Mouse (Mus musculus) CH12.LX (cell line): ENCODE results near the gene Tbc1d10a. TPM values are rescaled to one million over a fixed set of nuclear protein-coding genes. Genes with fewer than 3 reads are reported as not detected.

Experiments
- DNase-seq: peaks from one replicate; pipeline ENCODE4 v3.0.0-alpha.2; 2013; ENCODE audit errors: extremely low read depth
- H3K27ac ChIP-seq: 2 replicates; pipeline ENCODE4 v1.5.1; 2012; ENCODE audit warnings: low read depth, mild to moderate bottlenecking, control low read depth, moderate library complexity; ENCODE audit not compliant: insufficient read depth
- H3K27me3 ChIP-seq: replicated peaks from 2 replicates; pipeline ENCODE3; 2012; ENCODE audit warnings: inconsistent platforms
- H3K36me3 ChIP-seq, 2 experiments: replicated peaks in 1 of 2; 2 replicates each; pipeline versions ENCODE3 to v1.6.1; 2012; ENCODE audit warnings: inconsistent platforms in 1 of 2, low read length in 1 of 2, mild to moderate bottlenecking in 1 of 2, mixed read lengths in 1 of 2, moderate library complexity in 1 of 2; ENCODE audit not compliant: control insufficient read depth in 1 of 2, insufficient read depth in 1 of 2
- H3K4me1 ChIP-seq, 2 experiments: 2 replicates each; pipeline ENCODE4 v1.6.1; 2012; ENCODE audit warnings: inconsistent platforms in 1 of 2, moderate library complexity in 1 of 2; ENCODE audit not compliant: insufficient read depth in 2 of 2, control insufficient read depth in 1 of 2
- H3K4me2 ChIP-seq: 2 replicates; pipeline ENCODE4 v1.6.1; 2012; ENCODE audit warnings: low read depth, mild to moderate bottlenecking, control low read depth; ENCODE audit not compliant: poor library complexity, insufficient read depth, severe bottlenecking
- H3K4me3 ChIP-seq, 3 experiments: fragments of 150-350 bp in 1 of 3; sonication (generic) in 1 of 3; replicated peaks in 1 of 3; 2 replicates each; pipeline versions ENCODE3 to v1.5.1; 2011 to 2012; ENCODE audit warnings: low read depth in 2 of 3, low read length in 2 of 3, mild to moderate bottlenecking in 2 of 3, moderate library complexity in 2 of 3, control low read depth in 1 of 3, improper control_type of control experiment in 1 of 3, inconsistent platforms in 1 of 3, mixed read lengths in 1 of 3; ENCODE audit not compliant: poor library complexity in 1 of 3
- H3K79me2 ChIP-seq: replicated peaks from 2 replicates; pipeline ENCODE4 v1.6.1; 2012; ENCODE audit warnings: mild to moderate bottlenecking, moderate library complexity; ENCODE audit not compliant: control insufficient read depth, poor library complexity, insufficient read depth, severe bottlenecking; ENCODE audit errors: extremely low read depth
- H3K9ac ChIP-seq: 2 replicates; pipeline ENCODE4 v1.6.1; 2012; ENCODE audit warnings: low read depth, mild to moderate bottlenecking, control low read depth, moderate library complexity; ENCODE audit not compliant: insufficient read depth
- H3K9me3 ChIP-seq: replicated peaks from 2 replicates; pipeline ENCODE3; 2012; ENCODE audit warnings: low read length, inconsistent platforms, mixed read lengths
- BHLHE40 ChIP-seq: IDR thresholded peaks from 2 replicates; pipeline ENCODE4 v1.6.1; 2011; ENCODE audit warnings: mild to moderate bottlenecking, low read depth, low read length, improper control_type of control experiment
- CHD1 ChIP-seq: IDR thresholded peaks from 2 replicates; pipeline ENCODE4 v1.6.1; 2012; ENCODE audit warnings: low read depth, low read length, improper control_type of control experiment, inconsistent platforms
- CTCF ChIP-seq, 2 experiments: IDR thresholded peaks in 1 of 2; conservative IDR thresholded peaks in 1 of 2; 2 replicates each; pipeline ENCODE4 v1.5.1; 2011 to 2012; ENCODE audit warnings: low read depth in 2 of 2, low read length in 2 of 2, improper control_type of control experiment in 1 of 2, inconsistent platforms in 1 of 2, mild to moderate bottlenecking in 1 of 2, moderate library complexity in 1 of 2
- E2F4 ChIP-seq: IDR thresholded peaks from 2 replicates; pipeline ENCODE4 v1.6.1; 2011; ENCODE audit warnings: low read depth, low read length, improper control_type of control experiment; ENCODE audit not compliant: insufficient replicate concordance
- EP300 ChIP-seq: IDR thresholded peaks from 2 replicates; pipeline ENCODE4 v1.6.1; 2011; ENCODE audit warnings: low read length, improper control_type of control experiment
- ETS1 ChIP-seq: conservative IDR thresholded peaks from 2 replicates; pipeline ENCODE4 v1.6.1; 2012; ENCODE audit warnings: low read depth, mild to moderate bottlenecking, inconsistent platforms, low read length, improper control_type of control experiment, moderate library complexity
- GABPA ChIP-seq: IDR thresholded peaks from 2 replicates; pipeline ENCODE4 v1.6.1; 2012; ENCODE audit warnings: low read depth, low read length, improper control_type of control experiment, inconsistent platforms; ENCODE audit not compliant: insufficient replicate concordance
- HCFC1 ChIP-seq: IDR thresholded peaks from 2 replicates; pipeline ENCODE4 v1.6.1; 2012; ENCODE audit warnings: low read depth, mild to moderate bottlenecking, inconsistent platforms, low read length, improper control_type of control experiment
- IRF4 ChIP-seq: IDR thresholded peaks from 2 replicates; pipeline ENCODE4 v1.6.1; 2014; ENCODE audit warnings: low read depth, mild to moderate bottlenecking, inconsistent platforms, low read length, improper control_type of control experiment
- JUN ChIP-seq: IDR thresholded peaks from 2 replicates; pipeline ENCODE4 v1.6.1; 2011; ENCODE audit warnings: low read depth, mild to moderate bottlenecking, low read length, improper control_type of control experiment, moderate library complexity; ENCODE audit not compliant: insufficient read depth
- JUND ChIP-seq: conservative IDR thresholded peaks from 2 replicates; pipeline ENCODE4 v1.6.1; 2011; ENCODE audit warnings: low read depth, low read length, improper control_type of control experiment
- KAT2A ChIP-seq: IDR thresholded peaks from 2 replicates; pipeline ENCODE4 v1.6.1; 2012; ENCODE audit warnings: low read length, improper control_type of control experiment, inconsistent platforms; ENCODE audit not compliant: insufficient replicate concordance
- MAFK ChIP-seq: IDR thresholded peaks from 2 replicates; pipeline ENCODE4 v1.6.1; 2011; ENCODE audit warnings: low read length, improper control_type of control experiment; ENCODE audit not compliant: insufficient replicate concordance
- MAX ChIP-seq: IDR thresholded peaks from 2 replicates; pipeline ENCODE4 v1.6.1; 2011; ENCODE audit warnings: low read length, improper control_type of control experiment
- MAZ ChIP-seq: IDR thresholded peaks from 2 replicates; pipeline ENCODE4 v1.6.1; 2012; ENCODE audit warnings: low read depth, mild to moderate bottlenecking, inconsistent platforms, low read length, improper control_type of control experiment, moderate library complexity
- MEF2A ChIP-seq: IDR thresholded peaks from 2 replicates; pipeline ENCODE4 v1.6.1; 2014; ENCODE audit warnings: low read depth, mild to moderate bottlenecking, inconsistent platforms, low read length, improper control_type of control experiment, borderline replicate concordance
- MXI1 ChIP-seq: IDR thresholded peaks from 2 replicates; pipeline ENCODE4 v1.6.1; 2011; ENCODE audit warnings: mild to moderate bottlenecking, low read depth, low read length, improper control_type of control experiment
- MYC ChIP-seq: IDR thresholded peaks from 2 replicates; pipeline ENCODE4 v1.6.1; 2011; ENCODE audit warnings: low read depth, mild to moderate bottlenecking, improper control_type of control experiment, low read length
- NELFE ChIP-seq: IDR thresholded peaks from 2 replicates; pipeline ENCODE4 v1.6.1; 2011; ENCODE audit warnings: low read depth, low read length, improper control_type of control experiment
- NRF1 ChIP-seq: IDR thresholded peaks from 2 replicates; pipeline ENCODE4 v1.6.1; 2014; ENCODE audit warnings: low read depth, mild to moderate bottlenecking, inconsistent platforms, low read length, improper control_type of control experiment, moderate library complexity
- PAX5 ChIP-seq: IDR thresholded peaks from 2 replicates; pipeline ENCODE4 v1.6.1; 2012; ENCODE audit warnings: low read length, inconsistent platforms, mixed read lengths
- POLR2A ChIP-seq: IDR thresholded peaks from 2 replicates; pipeline ENCODE4 v1.6.1; 2011; ENCODE audit warnings: low read depth, mild to moderate bottlenecking, improper control_type of control experiment, low read length
- POLR2AphosphoS2 ChIP-seq: IDR thresholded peaks from 2 replicates; pipeline ENCODE4 v1.6.1; 2011; ENCODE audit warnings: low read depth, low read length, improper control_type of control experiment
- RAD21 ChIP-seq: IDR thresholded peaks from 2 replicates; pipeline ENCODE4 v1.6.1; 2011; ENCODE audit warnings: low read depth, mild to moderate bottlenecking, low read length, improper control_type of control experiment, moderate library complexity
- RCOR1 ChIP-seq: conservative IDR thresholded peaks from 2 replicates; pipeline ENCODE4 v1.6.1; 2012; ENCODE audit warnings: low read depth, mild to moderate bottlenecking, inconsistent platforms, low read length, improper control_type of control experiment
- SIN3A ChIP-seq: IDR thresholded peaks from 2 replicates; pipeline ENCODE4 v1.6.1; 2012; ENCODE audit warnings: low read length, improper control_type of control experiment, inconsistent platforms
- SMC3 ChIP-seq: IDR thresholded peaks from 2 replicates; pipeline ENCODE4 v1.6.1; 2011; ENCODE audit warnings: low read depth, low read length, improper control_type of control experiment
- TBP ChIP-seq: conservative IDR thresholded peaks from 2 replicates; pipeline ENCODE4 v1.6.1; 2011; ENCODE audit warnings: low read depth, low read length, improper control_type of control experiment
- TCF12 ChIP-seq: IDR thresholded peaks from 2 replicates; pipeline ENCODE4 v1.6.1; 2014; ENCODE audit warnings: low read depth, mild to moderate bottlenecking, inconsistent platforms, low read length, improper control_type of control experiment
- UBTF ChIP-seq: IDR thresholded peaks from 2 replicates; pipeline ENCODE4 v1.6.1; 2012; ENCODE audit warnings: low read depth, mild to moderate bottlenecking, inconsistent platforms, low read length, improper control_type of control experiment, moderate library complexity
- USF1 ChIP-seq: IDR thresholded peaks from 2 replicates; pipeline ENCODE4 v1.6.1; 2014; ENCODE audit warnings: low read depth, mild to moderate bottlenecking, inconsistent platforms, low read length, improper control_type of control experiment
- USF2 ChIP-seq: conservative IDR thresholded peaks from 2 replicates; pipeline ENCODE4 v1.6.1; 2011; ENCODE audit warnings: low read depth, low read length, improper control_type of control experiment
- ZC3H11A ChIP-seq: IDR thresholded peaks from 2 replicates; pipeline ENCODE4 v1.6.1; 2012; ENCODE audit warnings: low read depth, mild to moderate bottlenecking, inconsistent platforms, low read length, improper control_type of control experiment
- ZKSCAN1 ChIP-seq: IDR thresholded peaks from 2 replicates; pipeline ENCODE4 v1.6.1; 2012; ENCODE audit warnings: low read depth, inconsistent platforms, low read length, improper control_type of control experiment, borderline replicate concordance
- ZNF384 ChIP-seq: IDR thresholded peaks from 2 replicates; pipeline ENCODE4 v1.6.1; 2012; ENCODE audit warnings: low read depth, low read length, improper control_type of control experiment, inconsistent platforms
- dilution Hi-C: fragments of 300-500 bp; cut with MboI; formaldehyde crosslinking; loops from 2 replicates; pipeline ENCODE4 v1.14.3; 2020; ENCODE audit warnings: low sequenced_read_pairs; ENCODE audit not compliant: extremely low pct_unique_long_range_greater_than_20kb, extremely low pct_ligation_motif_present
- in situ Hi-C: fragments of 300-500 bp; cut with MboI; formaldehyde crosslinking; loops from 3 replicates; pipeline ENCODE4 v1.14.3; 2019; ENCODE audit warnings: low sequenced_read_pairs, low pct_ligation_motif_present, low pct_unique_long_range_greater_than_20kb, mixed read lengths
- polyA plus RNA-seq: library from polyadenylated mRNA; unstranded; fragments of >175 nt; gene quantifications from 2 replicates; pipeline ENCODE4 v1.2.1, GENCODE M21; 2012; ENCODE audit warnings: low read depth; ENCODE audit not compliant: insufficient read length
- total RNA-seq, 2 experiments: library from RNA; depleted of rRNA; stranded (reverse); fragments of 300-350 nt in 1 of 2; fragments of >200 nt in 1 of 2; gene quantifications; 2 replicates each; pipeline ENCODE4 v1.2.3; 2012 to 2014

Gene Tbc1d10a
- total and polyA plus RNA-seq, 3 experiments, result 30.3 to 33.9 (median 33.5) TPM

DNA sequence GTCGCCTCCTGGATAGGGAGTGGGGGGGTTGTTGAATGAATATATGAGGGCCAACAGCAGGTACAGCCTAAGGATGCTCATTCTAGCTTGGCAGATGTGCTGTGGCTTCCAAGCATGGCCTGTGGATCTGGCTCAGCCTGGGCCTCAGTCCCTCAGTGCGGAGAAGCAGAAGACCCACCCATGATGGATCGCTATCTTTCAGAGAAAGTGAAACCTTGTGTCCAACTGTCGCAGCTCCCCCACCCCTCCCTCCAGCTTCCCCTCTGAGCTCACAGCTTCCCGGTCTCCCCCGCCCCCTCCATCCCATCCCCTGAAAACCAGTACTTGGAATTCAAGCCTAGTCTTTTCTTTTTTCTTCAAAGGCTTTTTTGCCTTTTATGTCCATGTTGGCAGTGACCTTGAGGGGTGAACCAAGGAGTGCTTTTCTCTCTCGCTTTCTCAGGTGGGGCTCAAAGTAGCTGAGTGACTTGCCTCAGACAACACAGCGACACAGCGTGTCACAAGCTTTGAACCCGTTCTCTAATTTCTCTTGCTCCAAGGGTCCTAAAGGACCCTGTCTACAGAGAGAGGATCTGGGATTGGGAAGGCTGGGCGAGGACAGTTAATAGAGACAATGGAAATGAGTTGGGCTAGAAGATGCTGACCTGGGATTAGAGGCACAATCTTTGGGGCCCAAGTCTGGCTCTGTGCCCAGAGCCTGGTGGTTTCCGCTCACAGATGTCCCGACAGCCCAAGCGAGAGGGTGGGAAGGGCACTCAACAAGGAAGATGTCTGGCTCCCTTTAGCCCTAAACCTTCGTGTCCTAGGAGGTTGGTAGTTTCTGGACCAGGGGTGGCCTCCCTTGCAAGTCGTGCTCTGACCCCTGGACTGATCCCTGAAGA, 49.3 kb downstream of the Tbc1d10a start, which contains the start of gene Osm (continued):
- TF ChIP-seq POLR2AphosphoS2, result no peak; the same call in none of the 2 replicates

DNA sequence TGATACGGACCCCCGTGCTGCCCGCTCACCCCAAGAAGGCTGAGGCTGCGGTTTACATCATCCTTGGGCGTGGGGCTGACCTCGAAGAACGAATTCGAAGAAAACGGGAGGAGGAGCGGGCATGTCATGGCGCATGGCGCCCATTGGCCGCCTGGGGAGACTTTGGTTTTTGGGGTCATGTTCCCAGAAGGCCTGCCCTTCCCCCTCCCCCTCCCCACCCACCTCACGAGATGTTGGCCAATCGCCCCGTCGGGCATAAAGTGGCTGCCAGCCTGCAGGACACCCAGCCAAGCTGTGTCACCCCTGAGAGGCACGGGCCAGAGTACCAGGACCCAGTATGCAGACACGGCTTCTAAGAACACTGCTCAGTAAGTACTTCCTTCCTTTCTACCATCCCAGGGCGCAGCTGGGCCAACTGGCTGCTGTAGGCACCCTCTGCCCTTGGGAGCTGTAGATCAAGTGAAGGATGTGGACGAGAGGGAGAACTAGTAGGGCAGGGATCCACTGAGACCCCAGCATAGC, 50.0 kb downstream of the Tbc1d10a start:
- Histone ChIP-seq H3K9ac (peak overlapping the region; percentile 87), H3K36me3 (peaks cover 22 to 57% of the 10 kb centered on the region in 2 experiments), H3K4me2 (peak overlapping the region; percentile 30), H3K27me3 (no peaks in the 10 kb centered on the region), H3K79me2 (peaks cover 26% of the 10 kb centered on the region), H3K27ac (peak overlapping the region; percentile 84), H3K4me1 (peaks cover 14 to 56% of the 10 kb centered on the region in 2 experiments), H3K9me3 (no peaks in the 10 kb centered on the region), H3K4me3 (peak overlapping the region; percentile 76 to 86 (median 84))
- dilution Hi-C loops (no loop called here), in situ Hi-C loops (no loop called here)
- DNase-seq, result peak; percentile 75
- TF ChIP-seq MEF2A, result no peak
- peak; percentile 75 for TF ChIP-seq BHLHE40
- TF ChIP-seq CHD1, result no peak; the same call in 1 of the 2 replicates
- TF ChIP-seq SMC3, result no peak
- TF ChIP-seq ZC3H11A, result no peak
- TF ChIP-seq RCOR1, result no peak
- 0 out of 2 replicates have a peak, but pooled peaks have one; percentile 5 for TF ChIP-seq NRF1
- TF ChIP-seq EP300, result no peak
- TF ChIP-seq UBTF, result no peak
- TF ChIP-seq ZKSCAN1, result no peak
- no peak for TF ChIP-seq ETS1
- no peak for TF ChIP-seq CTCF (conservative IDR thresholded peaks at IDR 0.05 in 1 of 2, IDR thresholded peaks at IDR 0.05 in 1 of 2; ENCODE audit: low read depth in 2 of 2, low read length in 2 of 2)
- TF ChIP-seq NELFE, result no peak
- no peak; the same call in 1 of the 2 replicates for TF ChIP-seq MAFK
- no peak; the same call in none of the 2 replicates for TF ChIP-seq IRF4
- no peak for TF ChIP-seq PAX5
- TF ChIP-seq MYC, result no peak; the same call in 1 of the 2 replicates
- peak; percentile 56; the same call in 1 of the 2 replicates for TF ChIP-seq MAX
- TF ChIP-seq USF2, result no peak
- TF ChIP-seq SIN3A, result no peak
- TF ChIP-seq RAD21, result no peak
- TF ChIP-seq KAT2A, result no peak
- no peak for TF ChIP-seq JUND
- no peak for TF ChIP-seq ZNF384
- peak; percentile 32 for TF ChIP-seq MAZ
- TF ChIP-seq HCFC1, result no peak
- no peak for TF ChIP-seq USF1
- TF ChIP-seq TCF12, result peak; percentile 33; the same call in 1 of the 2 replicates
- TF ChIP-seq MXI1, result no peak
- TF ChIP-seq GABPA, result no peak
- peak; percentile 84 for TF ChIP-seq POLR2AphosphoS2
- TF ChIP-seq POLR2A, result peak; percentile 55; the same call in 1 of the 2 replicates
- TF ChIP-seq TBP, result no peak
- no peak for TF ChIP-seq JUN
- TF ChIP-seq E2F4, result no peak
